Mouse (Mus musculus) cerebellum, adult 2 months (tissue): ENCODE results near the gene Ntn1.

Experiments
- CTCF ChIP-seq: fragments of 200-500 bp; IDR thresholded peaks from 2 replicates; pipeline ENCODE4 v1.5.1; 2011; ENCODE audit warnings: low read depth, mild to moderate bottlenecking, control low read depth, low read length, moderate library complexity, borderline replicate concordance; ENCODE audit not compliant: insufficient read depth
- POLR2A ChIP-seq: fragments of 200-500 bp; IDR thresholded peaks from 2 replicates; pipeline ENCODE4 v1.6.1; 2011; ENCODE audit warnings: low read length, control low read depth, borderline replicate concordance; ENCODE audit not compliant: insufficient read depth

GRCm38 (mm10) chr11:68400021-68400671 lies 477 bp downstream of the Ntn1 start:
- TF ChIP-seq CTCF (peak; percentile 19; the same call in 1 of the 2 replicates), POLR2A (no peak)
